In the genomic region with DNA sequence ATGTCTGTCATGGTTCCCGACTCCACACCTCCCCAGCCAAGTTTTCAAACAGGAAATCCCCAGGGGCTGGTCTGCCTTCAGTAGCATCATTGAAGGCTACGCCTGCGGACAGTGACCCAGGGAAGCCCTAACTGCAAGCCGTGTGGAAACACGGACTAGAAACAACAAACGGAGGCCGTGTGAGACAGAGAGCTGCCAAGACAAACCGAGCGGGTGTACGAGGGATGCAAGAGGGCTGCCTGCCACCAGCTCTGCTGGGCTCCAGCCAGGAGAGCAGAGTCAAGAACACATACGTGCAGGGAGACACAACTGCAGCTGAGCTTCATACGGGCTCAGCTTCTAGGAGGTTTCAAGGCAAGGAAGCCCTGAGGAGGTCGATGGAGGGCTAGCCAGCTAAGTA, we compare ENCODE assay signal across 13 mouse cellular contexts. TPM values are rescaled to one million over a fixed set of nuclear protein-coding genes. Genes with fewer than 3 reads are reported as not detected.
DNase-seq lines count a peak whose midpoint lies in the region; ATAC-seq lines count a peak whose summit lies in the region.
"Had no signal": no experiment of that assay in that cellular context is flagged by ENCODE, and none has a peak within 500 bp of the region (broad histone marks: within the 10 kb centered on the region; RNA-seq: fewer than 3 reads in every experiment).

No protein-coding gene starts in this region.

- peak; percentile 47 to 60 for DNase-seq in cerebellum, postnatal 10 days
- DNase-seq in cerebellum, adult 9-11 months, result no peak
- DNase-seq in kidney, postnatal 14 days, result peak; percentile 58
- DNase-seq in right cerebral cortex, postnatal 14 days, result peak; percentile 23
- no peak for DNase-seq in right cerebral cortex, postnatal 25 days
- no peak for DNase-seq in midbrain, embryonic 11.5 days (ENCODE audit: low spot score, missing footprints)
- no peak for DNase-seq in thymus, postnatal 4 days

- H3K27me3 ChIP-seq in kidney, embryonic 15.5 days, result no peaks in the 10 kb centered on the region
- H3K27me3 ChIP-seq in midbrain, embryonic 11.5 days (ENCODE audit: control insufficient read depth, insufficient read depth, low read length), result no peaks in the 10 kb centered on the region
- H3K27me3 ChIP-seq: Patski had no signal

- H3K4me2 ChIP-seq in kidney, embryonic 15.5 days, result no peak overlapping the region
- H3K4me2 ChIP-seq in midbrain, embryonic 11.5 days, result no peak overlapping the region

- H3K27ac ChIP-seq in kidney, embryonic 15.5 days, result no peak overlapping the region
- no peak overlapping the region for H3K27ac ChIP-seq in midbrain, embryonic 11.5 days (ENCODE audit: low read depth, low read length)

- 50% methylated on average over 13 of the region's 13 CpGs for WGBS in kidney, embryonic 15.5 days
- 80% methylated on average over 13 of the region's 13 CpGs for WGBS in midbrain, embryonic 11.5 days

- no peak for ATAC-seq in kidney, embryonic 15.5 days (replicated peaks; ENCODE audit: low FRiP score)
- no peak for ATAC-seq in midbrain, embryonic 11.5 days (ENCODE audit: low FRiP score)
- ATAC-seq: intestine, embryonic 16.5 days; Patski had no signal

- no peak overlapping the region for H3K4me3 ChIP-seq in kidney, embryonic 15.5 days (replicated peaks)
- no peak overlapping the region for H3K4me3 ChIP-seq in midbrain, embryonic 11.5 days (ENCODE audit: low read depth, low read length)

- no peaks in the 10 kb centered on the region for H3K9me3 ChIP-seq in kidney, embryonic 15.5 days (replicated peaks)
- no peaks in the 10 kb centered on the region for H3K9me3 ChIP-seq in midbrain, embryonic 11.5 days (ENCODE audit: control insufficient read depth, low read length)

- H3K4me1 ChIP-seq in kidney, embryonic 15.5 days, result 0 out of 2 replicates have a peak, but pooled peaks cover 3% of the 10 kb centered on the region
- H3K4me1 ChIP-seq in midbrain, embryonic 11.5 days (ENCODE audit: control insufficient read depth, insufficient read depth, low read length), result no peaks in the 10 kb centered on the region

- H3K9ac ChIP-seq in kidney, embryonic 15.5 days, result no peak overlapping the region
- H3K9ac ChIP-seq in midbrain, embryonic 11.5 days (ENCODE audit: low read length), result no peak overlapping the region

- no peaks in the 10 kb centered on the region for H3K36me3 ChIP-seq in kidney, embryonic 15.5 days
- H3K36me3 ChIP-seq in midbrain, embryonic 11.5 days (ENCODE audit: control insufficient read depth, insufficient read depth, low read length), result no peaks in the 10 kb centered on the region

RNA-seq across cellular contexts. Expression of a gene that starts 8.5 kb away (rescaled TPM):
- 55.9 and 57.7 TPM in 2 replicates for polyA plus RNA-seq in kidney, embryonic 15.5 days (2015; fragmentation: Nextera tagmentation; extraction: Ambion mirVana)
- polyA plus RNA-seq in midbrain, embryonic 11.5 days (2014; fragmentation: Nextera tagmentation; extraction: Ambion mirVana), result 54.8 and 57.4 TPM in 2 replicates

RNA-seq across cellular contexts. Expression of a gene that starts 17.0 kb away (rescaled TPM):
- 0.06 and 0.09 TPM in 2 replicates for polyA plus RNA-seq in kidney, embryonic 15.5 days (2015; fragmentation: Nextera tagmentation; extraction: Ambion mirVana)
- polyA plus RNA-seq in midbrain, embryonic 11.5 days (2014; fragmentation: Nextera tagmentation; extraction: Ambion mirVana), result 0.03 TPM in 2 replicates

RNA-seq across cellular contexts. Expression of a gene that starts 24.5 kb away (rescaled TPM):
- 13.2 and 14.7 TPM in 2 replicates for polyA plus RNA-seq in kidney, embryonic 15.5 days (2015; fragmentation: Nextera tagmentation; extraction: Ambion mirVana)
- polyA plus RNA-seq in midbrain, embryonic 11.5 days (2014; fragmentation: Nextera tagmentation; extraction: Ambion mirVana), result 10.5 and 10.6 TPM in 2 replicates

RNA-seq across cellular contexts. Expression of a gene that starts 39.2 kb away (rescaled TPM):
- 0.45 TPM in 1 of 2 replicates, not detected in the other for polyA plus RNA-seq in kidney, embryonic 15.5 days (2015; fragmentation: Nextera tagmentation; extraction: Ambion mirVana)
- polyA plus RNA-seq in midbrain, embryonic 11.5 days (2014; fragmentation: Nextera tagmentation; extraction: Ambion mirVana), result 0.72 and 1.4 TPM in 2 replicates
- polyA plus RNA-seq: cortical plate, adult 2 months; gonadal fat pad, adult 2 months; Patski; thymus, postnatal 0 days had no signal

RNA-seq across cellular contexts. Expression of a gene that starts 39.5 kb away (rescaled TPM):
- polyA plus RNA-seq in kidney, embryonic 15.5 days (2015; fragmentation: Nextera tagmentation; extraction: Ambion mirVana), result 337 and 348 TPM in 2 replicates
- 432 and 501 TPM in 2 replicates for polyA plus RNA-seq in midbrain, embryonic 11.5 days (2014; fragmentation: Nextera tagmentation; extraction: Ambion mirVana)

Comparison
In these comparisons a context has a peak if more than half of its experiments do, and no peak if none do; other contexts are left out.
1. DNase-seq: peak in cerebellum, postnatal 10 days (2 of 2), kidney, postnatal 14 days (single experiment) and right cerebral cortex, postnatal 14 days (single experiment); none in cerebellum, adult 9-11 months (single experiment), right cerebral cortex, postnatal 25 days (single experiment), midbrain, embryonic 11.5 days (single experiment) and thymus, postnatal 4 days (single experiment).